Mouse (Mus musculus) neural tube, embryonic 12.5 days (tissue): ENCODE measurements around the gene Otulin. TPM values are rescaled to one million over a fixed set of nuclear protein-coding genes. Genes with fewer than 3 reads are reported as not detected.

Experiments used
- ATAC-seq: fragments of 200-750 bp; cut with Nextera tagmentation; 2 replicates; pipeline ENCODE4 v1.8.0; 2017; ENCODE audit warnings: low read depth, mild to moderate bottlenecking, moderate TSS enrichment, moderate library complexity; ENCODE audit not compliant: low FRiP score
- H3K27ac ChIP-seq: fragments of 300-500 bp; sonication (generic); 2 replicates; pipeline ENCODE4 v1.5.1; 2016
- H3K27me3 ChIP-seq: fragments of 300-500 bp; sonication (generic); replicated peaks from 2 replicates; pipeline ENCODE4 v1.6.1; 2016; ENCODE audit warnings: mild to moderate bottlenecking
- H3K36me3 ChIP-seq: fragments of 300-500 bp; sonication (generic); 2 replicates; pipeline ENCODE4 v1.6.1; 2016; ENCODE audit warnings: mild to moderate bottlenecking
- H3K4me1 ChIP-seq: fragments of 300-500 bp; sonication (generic); 2 replicates; pipeline ENCODE4 v1.6.1; 2016
- H3K4me2 ChIP-seq: fragments of 300-500 bp; sonication (generic); replicated peaks from 2 replicates; pipeline ENCODE4 v1.6.1; 2016; ENCODE audit warnings: mild to moderate bottlenecking
- H3K4me3 ChIP-seq: fragments of 300-500 bp; sonication (generic); 2 replicates; pipeline ENCODE4 v1.5.1; 2016
- H3K9ac ChIP-seq: fragments of 300-500 bp; sonication (generic); 2 replicates; pipeline ENCODE4 v1.6.1; 2016; ENCODE audit warnings: mild to moderate bottlenecking
- H3K9me3 ChIP-seq: fragments of 300-500 bp; sonication (generic); 2 replicates; pipeline ENCODE4 v1.6.1; 2016; ENCODE audit warnings: mild to moderate bottlenecking
- WGBS: fragments of 180-500 bp; shearing (Covaris S2); methylation state at CpG from one replicate; pipeline ENCODE4 v1.1.7; 2016; 5-methylcytosine and 5-hydroxymethylcytosine counted together
- polyA plus RNA-seq: library from polyadenylated mRNA; unstranded; fragments of >200 nt; fragmentation: Nextera tagmentation; extraction: Ambion mirVana; gene quantifications from 2 replicates; pipeline ENCODE4 v1.2.1, GENCODE M21; 2016

Gene Otulin
- polyA plus RNA-seq, 1 experiment from 2014 or later: 32.8 TPM

GRCm38 (mm10) chr15:27535681-27536080 is 94.8 kb downstream of the Otulin start:
- 73% methylated on average over 4 of the region's 4 CpGs for WGBS
- no peak overlapping the region for H3K4me3 ChIP-seq
- ATAC-seq: no peak
- H3K36me3 ChIP-seq: no peaks in the 10 kb centered on the region
- H3K4me2 ChIP-seq: no peak overlapping the region
- no peaks in the 10 kb centered on the region for H3K27me3 ChIP-seq
- H3K9me3 ChIP-seq: no peaks in the 10 kb centered on the region
- no peaks in the 10 kb centered on the region for H3K4me1 ChIP-seq
- no peak overlapping the region for H3K9ac ChIP-seq
- no peak overlapping the region for H3K27ac ChIP-seq

- 61% methylated on average over 3 of the region's 3 CpGs for WGBS
- no peak for ATAC-seq
- Histone ChIP-seq H3K36me3 (no peaks in the 10 kb centered on the region), H3K4me3 (no peak overlapping the region), H3K27ac (no peak overlapping the region), H3K4me2 (no peak overlapping the region), H3K4me1 (no peaks in the 10 kb centered on the region), H3K9ac (no peak overlapping the region), H3K27me3 (no peaks in the 10 kb centered on the region), H3K9me3 (no peaks in the 10 kb centered on the region)
Observed at GRCm38 (mm10) chr15:27533036-27533435, 97.5 kb downstream of the Otulin start.

GRCm38 (mm10) chr15:27530023-27530422 is 100.5 kb downstream of the Otulin start:
- Histone ChIP-seq H3K4me1 (no peaks in the 10 kb centered on the region; the same call in 1 of the 2 replicates), H3K36me3 (no peaks in the 10 kb centered on the region), H3K4me3 (no peak overlapping the region), H3K9me3 (no peaks in the 10 kb centered on the region), H3K9ac (no peak overlapping the region), H3K4me2 (no peak overlapping the region), H3K27me3 (no peaks in the 10 kb centered on the region), H3K27ac (no peak overlapping the region)
- ATAC-seq: no peak
- 48% methylated on average over 4 of the region's 4 CpGs for WGBS

- H3K4me2 ChIP-seq: no peak overlapping the region
- H3K36me3 ChIP-seq: no peaks in the 10 kb centered on the region
- H3K4me1 ChIP-seq: no peaks in the 10 kb centered on the region; the same call in 1 of the 2 replicates
- WGBS: 88% methylated on average over 4 of the region's 4 CpGs
- no peaks in the 10 kb centered on the region for H3K27me3 ChIP-seq
- no peak overlapping the region for H3K27ac ChIP-seq
- ATAC-seq: no peak
- no peak overlapping the region for H3K9ac ChIP-seq
- H3K9me3 ChIP-seq: no peaks in the 10 kb centered on the region
- H3K4me3 ChIP-seq: no peak overlapping the region
Observed at GRCm38 (mm10) chr15:27528896-27529295, 101.6 kb downstream of the Otulin start.

- Histone ChIP-seq H3K4me2 (no peak overlapping the region), H3K9ac (no peak overlapping the region), H3K27me3 (no peaks in the 10 kb centered on the region), H3K36me3 (no peaks in the 10 kb centered on the region), H3K9me3 (no peaks in the 10 kb centered on the region), H3K27ac (no peak overlapping the region), H3K4me3 (no peak overlapping the region), H3K4me1 (no peaks in the 10 kb centered on the region; the same call in 1 of the 2 replicates)
- WGBS: 90% methylated on average over 12 of the region's 12 CpGs
- no peak for ATAC-seq
Observed at GRCm38 (mm10) chr15:27525233-27526005, 105.1 kb downstream of the Otulin start.

- Histone ChIP-seq H3K4me3 (no peak overlapping the region), H3K9ac (no peak overlapping the region), H3K4me2 (no peak overlapping the region), H3K36me3 (no peaks in the 10 kb centered on the region), H3K4me1 (peaks cover 14% of the 10 kb centered on the region), H3K27me3 (no peaks in the 10 kb centered on the region), H3K9me3 (no peaks in the 10 kb centered on the region), H3K27ac (no peak overlapping the region)
- WGBS: 91% methylated on average over 7 of the region's 7 CpGs
- no peak for ATAC-seq
Observed at GRCm38 (mm10) chr15:27519857-27520256, 110.6 kb downstream of the Otulin start.

- H3K9ac ChIP-seq: no peak overlapping the region
- H3K36me3 ChIP-seq: no peaks in the 10 kb centered on the region
- H3K27me3 ChIP-seq: no peaks in the 10 kb centered on the region
- ATAC-seq: no peak
- no peak overlapping the region for H3K4me3 ChIP-seq
- WGBS: 86% methylated on average over 8 of the region's 8 CpGs
- peaks cover 14% of the 10 kb centered on the region for H3K4me1 ChIP-seq
- H3K9me3 ChIP-seq: no peaks in the 10 kb centered on the region
- no peak overlapping the region for H3K4me2 ChIP-seq
- H3K27ac ChIP-seq: no peak overlapping the region
Observed at GRCm38 (mm10) chr15:27518026-27518425, 112.5 kb downstream of the Otulin start.

GRCm38 (mm10) chr15:27516927-27517326 is 113.6 kb downstream of the Otulin start:
- Histone ChIP-seq H3K4me2 (no peak overlapping the region), H3K4me3 (no peak overlapping the region), H3K36me3 (no peaks in the 10 kb centered on the region), H3K9me3 (no peaks in the 10 kb centered on the region), H3K27ac (no peak overlapping the region), H3K9ac (no peak overlapping the region), H3K27me3 (no peaks in the 10 kb centered on the region), H3K4me1 (peaks cover 14% of the 10 kb centered on the region)
- WGBS: 9% methylated on average over 1 of the region's 1 CpGs
- ATAC-seq: no peak

GRCm38 (mm10) chr15:27508982-27509381 is 121.5 kb downstream of the Otulin start:
- ATAC-seq: no peak
- H3K9me3 ChIP-seq: no peaks in the 10 kb centered on the region
- no peaks in the 10 kb centered on the region for H3K27me3 ChIP-seq
- WGBS: 93% methylated on average over 17 of the region's 17 CpGs
- H3K4me2 ChIP-seq: no peak overlapping the region
- no peak overlapping the region for H3K27ac ChIP-seq
- no peaks in the 10 kb centered on the region for H3K36me3 ChIP-seq
- no peak overlapping the region for H3K9ac ChIP-seq
- no peak overlapping the region for H3K4me3 ChIP-seq
- H3K4me1 ChIP-seq: peaks cover 1% of the 10 kb centered on the region; the same call in 1 of the 2 replicates

GRCm38 (mm10) chr15:27508169-27508568 is 122.3 kb downstream of the Otulin start:
- no peak for ATAC-seq
- Histone ChIP-seq H3K9ac (no peak overlapping the region), H3K4me3 (no peak overlapping the region), H3K4me1 (peaks cover 7% of the 10 kb centered on the region; the same call in 1 of the 2 replicates), H3K4me2 (no peak overlapping the region), H3K27ac (no peak overlapping the region), H3K36me3 (no peaks in the 10 kb centered on the region), H3K9me3 (no peaks in the 10 kb centered on the region), H3K27me3 (no peaks in the 10 kb centered on the region)
- 87% methylated on average over 7 of the region's 7 CpGs for WGBS

- Histone ChIP-seq H3K9me3 (no peaks in the 10 kb centered on the region), H3K4me1 (peaks cover 7% of the 10 kb centered on the region; the same call in 1 of the 2 replicates), H3K27me3 (no peaks in the 10 kb centered on the region), H3K4me2 (no peak overlapping the region), H3K9ac (no peak overlapping the region), H3K27ac (no peak overlapping the region), H3K4me3 (no peak overlapping the region), H3K36me3 (no peaks in the 10 kb centered on the region)
- WGBS: 93% methylated on average over 15 of the region's 15 CpGs
- ATAC-seq: no peak
Observed at GRCm38 (mm10) chr15:27506893-27507596, 123.4 kb downstream of the Otulin start.

GRCm38 (mm10) chr15:27506127-27506886 is 124.2 kb downstream of the Otulin start:
- ATAC-seq: no peak
- Histone ChIP-seq H3K27me3 (no peaks in the 10 kb centered on the region), H3K4me2 (no peak overlapping the region), H3K36me3 (no peaks in the 10 kb centered on the region), H3K4me3 (no peak overlapping the region), H3K9ac (no peak overlapping the region), H3K27ac (no peak overlapping the region), H3K9me3 (no peaks in the 10 kb centered on the region), H3K4me1 (peaks cover 7% of the 10 kb centered on the region; the same call in 1 of the 2 replicates)
- 69% methylated on average over 5 of the region's 5 CpGs for WGBS
